Mouse (Mus musculus): Measurements from ENCODE around the gene Tfrc. TPM values are rescaled to one million over a fixed set of nuclear protein-coding genes. Genes with fewer than 3 reads are reported as not detected.

Gene Tfrc
- polyA plus RNA-seq, 1 experiment from 2014 or later, result 37.0 TPM

DNA sequence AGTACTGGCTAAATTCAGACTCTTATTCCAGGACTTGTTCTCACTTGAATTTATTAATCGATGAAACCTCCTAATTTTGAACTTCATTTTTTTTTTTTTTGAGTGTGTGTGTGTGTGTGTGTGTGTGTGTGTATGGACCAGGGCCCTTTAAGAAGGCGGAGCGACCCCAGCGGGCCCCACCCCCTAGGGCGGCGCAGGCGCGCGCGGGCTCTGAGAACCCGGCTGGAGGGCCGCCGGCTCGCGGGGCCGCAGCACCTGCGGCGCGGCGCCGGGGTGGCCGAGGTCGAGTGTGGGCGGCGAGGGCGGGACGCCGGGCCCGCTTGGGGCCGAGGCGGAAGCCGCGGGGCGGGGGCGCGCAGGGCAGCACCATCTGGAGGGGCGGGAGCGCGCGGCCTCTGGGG, 34.9 kb downstream of the Tfrc start, which contains the start of gene Tnk2:
TSS of gene Tnk2 (plus strand) at position 214 of the 401 bp plus-strand sequence.
- Histone ChIP-seq H3K9me3 (replicated peaks; ENCODE audit: low read length) (no peaks in the 10 kb centered on the region), H3K27me3 (ENCODE audit: insufficient read depth, low read length) (no peaks in the 10 kb centered on the region), H3K9ac (ENCODE audit: low read depth, low read length) (peak within 1 kb of the TSS; percentile 93), H3K4me3 (replicated peaks; ENCODE audit: low read depth, low read length) (peak within 1 kb of the TSS; percentile 83), H3K36me3 (ENCODE audit: insufficient read depth, low read length) (no peaks in the 10 kb centered on the region), H3K27ac (peak within 1 kb of the TSS; percentile 76), H3K4me2 (ENCODE audit: low read length) (peak within 1 kb of the TSS; percentile 94), H3K4me1 (replicated peaks; ENCODE audit: insufficient read depth, low read length) (peaks cover 4% of the 10 kb centered on the region)
- WGBS, result 1% methylated on average over 37 of the region's 40 CpGs
- TF ChIP-seq CTCF (IDR thresholded peaks at IDR 0.05; ENCODE audit: low read depth), result no peak
- peak; percentile 91 for DNase-seq (ENCODE audit: low spot score)
- peak; percentile 84 for ATAC-seq (replicated peaks; ENCODE audit: low FRiP score, low read depth)

DNA sequence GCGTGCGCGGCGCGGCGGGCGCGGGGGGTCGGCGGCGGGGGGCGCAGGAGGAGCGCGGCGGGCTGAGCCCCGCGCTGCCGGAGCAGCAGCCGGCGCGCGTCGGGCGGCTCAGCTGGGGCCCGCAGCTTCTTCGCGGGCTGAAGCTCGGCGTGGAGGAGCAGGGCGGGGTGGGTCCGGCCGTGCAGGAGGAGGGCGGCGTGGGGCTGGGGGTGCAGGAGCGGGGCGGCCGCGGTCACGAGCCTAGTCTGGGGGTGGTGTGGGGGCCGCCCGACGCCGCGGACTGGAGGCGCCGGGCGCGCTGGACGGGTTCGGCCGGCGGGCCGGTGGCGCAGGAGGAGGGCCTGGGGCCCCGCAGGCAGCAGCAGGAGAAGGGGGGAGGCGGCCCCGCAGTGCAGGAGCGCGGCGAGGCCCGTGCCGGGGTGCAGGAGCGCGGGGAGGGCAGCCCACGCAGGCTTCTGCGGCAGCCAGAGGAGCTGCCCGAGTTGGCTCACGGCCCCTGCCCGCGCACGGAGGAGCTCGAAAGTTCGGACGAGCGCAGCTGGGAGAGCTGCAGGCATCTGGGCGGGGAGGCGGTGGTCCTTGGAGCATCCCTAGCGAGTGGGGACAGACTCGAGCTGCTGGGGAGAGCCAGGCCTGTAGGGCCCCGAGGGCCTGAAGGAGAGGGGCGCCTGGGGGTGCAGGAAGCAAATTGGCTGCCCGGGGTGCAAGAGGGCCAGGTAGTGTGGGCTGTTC, 35.5 kb downstream of the Tfrc start:
- Histone ChIP-seq H3K9ac (ENCODE audit: low read depth, low read length) (peak overlapping the region; percentile 93), H3K4me2 (ENCODE audit: low read length) (peak overlapping the region; percentile 94), H3K4me3 (replicated peaks; ENCODE audit: low read depth, low read length) (peak overlapping the region; percentile 83), H3K36me3 (ENCODE audit: insufficient read depth, low read length) (no peaks in the 10 kb centered on the region), H3K27ac (peak overlapping the region; percentile 76), H3K27me3 (ENCODE audit: insufficient read depth, low read length) (no peaks in the 10 kb centered on the region), H3K9me3 (replicated peaks; ENCODE audit: low read length) (no peaks in the 10 kb centered on the region), H3K4me1 (replicated peaks; ENCODE audit: insufficient read depth, low read length) (peaks cover 4% of the 10 kb centered on the region)
- DNase-seq (ENCODE audit: low spot score) (peak; percentile 61), ATAC-seq (replicated peaks; ENCODE audit: low FRiP score, low read depth) (peak; percentile 76)
- under 1% methylated on average over 54 of the region's 82 CpGs for WGBS
- TF ChIP-seq CTCF (IDR thresholded peaks at IDR 0.05; ENCODE audit: low read depth), result no peak

- TF ChIP-seq CTCF (IDR thresholded peaks at IDR 0.05; ENCODE audit: low read depth), result no peak
- Histone ChIP-seq H3K9ac (ENCODE audit: low read depth, low read length) (peak overlapping the region; percentile 93), H3K9me3 (replicated peaks; ENCODE audit: low read length) (no peaks in the 10 kb centered on the region), H3K27me3 (ENCODE audit: insufficient read depth, low read length) (no peaks in the 10 kb centered on the region), H3K4me3 (replicated peaks; ENCODE audit: low read depth, low read length) (peak overlapping the region; percentile 83), H3K36me3 (ENCODE audit: insufficient read depth, low read length) (no peaks in the 10 kb centered on the region), H3K4me1 (replicated peaks; ENCODE audit: insufficient read depth, low read length) (peaks cover 4% of the 10 kb centered on the region), H3K27ac (0 out of 2 replicates have a peak overlapping the region, but pooled peaks have one; percentile 76), H3K4me2 (ENCODE audit: low read length) (peak overlapping the region; percentile 94)
- ATAC-seq (replicated peaks; ENCODE audit: low FRiP score, low read depth) (no peak), DNase-seq (ENCODE audit: low spot score) (no peak)
- 11% methylated on average over 12 of the region's 12 CpGs for WGBS
Measured at GRCm38 (mm10) chr16:32644801-32645170, 36.1 kb downstream of the Tfrc start.

- Histone ChIP-seq H3K27me3 (ENCODE audit: insufficient read depth, low read length) (no peaks in the 10 kb centered on the region), H3K4me1 (replicated peaks; ENCODE audit: insufficient read depth, low read length) (peaks cover 4% of the 10 kb centered on the region), H3K9me3 (replicated peaks; ENCODE audit: low read length) (no peaks in the 10 kb centered on the region), H3K27ac (no peak overlapping the region), H3K4me3 (replicated peaks; ENCODE audit: low read depth, low read length) (no peak overlapping the region; the same call in 1 of the 2 replicates), H3K4me2 (ENCODE audit: low read length) (peak overlapping the region; percentile 94), H3K9ac (ENCODE audit: low read depth, low read length) (no peak overlapping the region), H3K36me3 (ENCODE audit: insufficient read depth, low read length) (no peaks in the 10 kb centered on the region)
- no peak for DNase-seq (ENCODE audit: low spot score)
- TF ChIP-seq CTCF (IDR thresholded peaks at IDR 0.05; ENCODE audit: low read depth), result peak; percentile 56
- WGBS, result 26% methylated on average over 14 of the region's 14 CpGs
- ATAC-seq (replicated peaks; ENCODE audit: low FRiP score, low read depth), result peak; percentile 23; the same call in 1 of the 2 replicates
Measured at GRCm38 (mm10) chr16:32645361-32645914, 36.7 kb downstream of the Tfrc start.

GRCm38 (mm10) chr16:32646014-32646413, 37.3 kb downstream of the Tfrc start:
- no peak for TF ChIP-seq CTCF (IDR thresholded peaks at IDR 0.05; ENCODE audit: low read depth)
- ATAC-seq (replicated peaks; ENCODE audit: low FRiP score, low read depth) (no peak), DNase-seq (ENCODE audit: low spot score) (no peak)
- whole genome bisulfite sequencing, result 47% methylated on average over 9 of the region's 9 CpGs
- H3K36me3 ChIP-seq (ENCODE audit: insufficient read depth, low read length), result no peaks in the 10 kb centered on the region
- peak overlapping the region; percentile 94 for H3K4me2 ChIP-seq (ENCODE audit: low read length)
- no peak overlapping the region for H3K4me3 ChIP-seq (replicated peaks; ENCODE audit: low read depth, low read length)
- peak overlapping the region; percentile 51 for H3K27ac ChIP-seq
- H3K4me1 ChIP-seq (replicated peaks; ENCODE audit: insufficient read depth, low read length), result peaks cover 6% of the 10 kb centered on the region
- H3K27me3 ChIP-seq (ENCODE audit: insufficient read depth, low read length), result no peaks in the 10 kb centered on the region
- H3K9ac ChIP-seq (ENCODE audit: low read depth, low read length), result no peak overlapping the region
- H3K9me3 ChIP-seq (replicated peaks; ENCODE audit: low read length), result no peaks in the 10 kb centered on the region

- Histone ChIP-seq H3K4me3 (replicated peaks; ENCODE audit: low read depth, low read length) (no peak overlapping the region), H3K36me3 (ENCODE audit: insufficient read depth, low read length) (no peaks in the 10 kb centered on the region), H3K4me1 (replicated peaks; ENCODE audit: insufficient read depth, low read length) (peaks cover 6% of the 10 kb centered on the region), H3K9ac (ENCODE audit: low read depth, low read length) (no peak overlapping the region), H3K27me3 (ENCODE audit: insufficient read depth, low read length) (no peaks in the 10 kb centered on the region), H3K4me2 (ENCODE audit: low read length) (no peak overlapping the region), H3K9me3 (replicated peaks; ENCODE audit: low read length) (no peaks in the 10 kb centered on the region), H3K27ac (no peak overlapping the region)
- ATAC-seq (replicated peaks; ENCODE audit: low FRiP score, low read depth) (no peak), DNase-seq (ENCODE audit: low spot score) (no peak)
- TF ChIP-seq CTCF (IDR thresholded peaks at IDR 0.05; ENCODE audit: low read depth), result no peak
Measured at GRCm38 (mm10) chr16:32647712-32648111, 39.0 kb downstream of the Tfrc start.
